Mouse (Mus musculus): Measurements from ENCODE around the gene Gm43518. TPM values are rescaled to one million over a fixed set of nuclear protein-coding genes. Genes with fewer than 3 reads are reported as not detected.

Gm43518 gene
- polyA plus RNA-seq, 1 experiment from 2014 or later = 1.9 TPM

DNA sequence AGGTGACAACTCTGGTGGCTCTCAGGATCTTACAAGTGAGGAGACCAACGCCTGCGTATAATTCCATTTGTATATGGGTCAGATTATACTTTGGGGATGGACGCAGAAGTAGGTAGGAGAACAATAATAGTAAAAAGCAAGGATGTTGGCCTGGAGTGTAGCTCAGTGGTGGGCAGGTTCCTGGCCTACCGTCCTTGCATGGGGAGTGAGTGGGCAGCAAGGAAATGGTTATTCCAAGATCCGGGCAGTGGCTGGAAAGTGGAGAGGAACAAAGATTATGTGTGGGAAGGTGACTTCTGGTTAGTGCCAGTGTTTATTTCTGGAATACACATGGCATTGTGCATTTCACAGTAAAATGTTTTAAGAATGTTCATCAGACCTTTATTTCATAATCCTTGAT lies 8.7 kb downstream of the Gm43518 start:
- peaks cover 4% of the 10 kb centered on the region for H3K4me1 ChIP-seq
- H3K4me3 ChIP-seq = no peak overlapping the region
- H3K36me3 ChIP-seq (ENCODE audit: poor library complexity, severe bottlenecking) = no peaks in the 10 kb centered on the region
- H3K9me3 ChIP-seq (replicated peaks) = no peaks in the 10 kb centered on the region
- no peak for ATAC-seq
- H3K27ac ChIP-seq = no peak overlapping the region
- H3K9ac ChIP-seq = no peak overlapping the region
- H3K4me2 ChIP-seq = no peak overlapping the region
- 89% methylated on average over 5 of the region's 5 CpGs for WGBS
- H3K27me3 ChIP-seq = no peaks in the 10 kb centered on the region

DNA sequence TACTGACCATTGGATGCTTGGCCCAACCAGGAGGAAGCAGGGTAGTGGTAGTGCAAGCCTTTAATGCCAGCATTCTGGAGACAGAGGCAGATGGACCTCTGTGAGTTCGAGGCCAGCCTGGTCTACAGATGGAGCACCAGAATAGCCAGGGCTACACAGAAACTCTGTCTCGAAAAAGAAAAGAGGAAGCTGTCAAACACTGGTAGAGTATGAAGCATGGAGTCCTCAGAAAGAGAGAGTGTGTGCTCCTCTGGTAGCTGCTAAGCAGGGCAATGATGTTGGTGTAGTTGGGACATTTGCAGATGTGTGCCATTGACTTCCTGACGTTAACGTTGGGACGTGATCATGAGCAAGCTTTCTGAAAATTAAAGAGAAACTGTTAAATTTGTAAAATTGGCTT lies 11.3 kb downstream of the Gm43518 start:
- 91% methylated on average over 5 of the region's 5 CpGs for WGBS
- Histone ChIP-seq H3K9ac (no peak overlapping the region), H3K4me2 (no peak overlapping the region), H3K27me3 (no peaks in the 10 kb centered on the region), H3K27ac (no peak overlapping the region), H3K9me3 (replicated peaks) (no peaks in the 10 kb centered on the region), H3K4me1 (no peaks in the 10 kb centered on the region), H3K4me3 (no peak overlapping the region), H3K36me3 (ENCODE audit: poor library complexity, severe bottlenecking) (no peaks in the 10 kb centered on the region)
- ATAC-seq = no peak

DNA sequence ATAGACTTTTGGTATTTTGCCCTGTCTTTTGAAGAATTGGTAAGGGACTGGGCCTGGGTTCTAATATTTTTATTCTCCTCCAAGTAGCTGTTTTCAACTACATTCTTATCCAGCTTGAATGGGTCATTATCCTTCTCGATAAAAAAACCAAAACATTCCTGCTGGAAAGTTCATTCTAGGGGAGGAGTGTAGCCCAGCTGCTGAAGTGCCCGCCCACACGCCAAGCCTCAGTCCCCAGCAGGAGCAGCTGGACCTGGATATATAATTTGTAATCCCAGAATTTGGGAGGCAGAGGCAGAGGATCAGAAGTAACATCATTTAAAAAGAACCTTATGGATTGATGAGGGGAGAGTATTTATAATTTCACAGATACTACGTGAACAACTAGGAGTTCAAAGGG lies 19.3 kb downstream of the Gm43518 start:
- Histone ChIP-seq H3K9me3 (replicated peaks) (no peaks in the 10 kb centered on the region), H3K4me2 (no peak overlapping the region), H3K9ac (no peak overlapping the region), H3K36me3 (ENCODE audit: poor library complexity, severe bottlenecking) (no peaks in the 10 kb centered on the region), H3K4me3 (no peak overlapping the region), H3K27ac (no peak overlapping the region), H3K4me1 (no peaks in the 10 kb centered on the region), H3K27me3 (no peaks in the 10 kb centered on the region)
- ATAC-seq = no peak
- 67% methylated on average over 4 of the region's 4 CpGs for whole genome bisulfite sequencing

DNA sequence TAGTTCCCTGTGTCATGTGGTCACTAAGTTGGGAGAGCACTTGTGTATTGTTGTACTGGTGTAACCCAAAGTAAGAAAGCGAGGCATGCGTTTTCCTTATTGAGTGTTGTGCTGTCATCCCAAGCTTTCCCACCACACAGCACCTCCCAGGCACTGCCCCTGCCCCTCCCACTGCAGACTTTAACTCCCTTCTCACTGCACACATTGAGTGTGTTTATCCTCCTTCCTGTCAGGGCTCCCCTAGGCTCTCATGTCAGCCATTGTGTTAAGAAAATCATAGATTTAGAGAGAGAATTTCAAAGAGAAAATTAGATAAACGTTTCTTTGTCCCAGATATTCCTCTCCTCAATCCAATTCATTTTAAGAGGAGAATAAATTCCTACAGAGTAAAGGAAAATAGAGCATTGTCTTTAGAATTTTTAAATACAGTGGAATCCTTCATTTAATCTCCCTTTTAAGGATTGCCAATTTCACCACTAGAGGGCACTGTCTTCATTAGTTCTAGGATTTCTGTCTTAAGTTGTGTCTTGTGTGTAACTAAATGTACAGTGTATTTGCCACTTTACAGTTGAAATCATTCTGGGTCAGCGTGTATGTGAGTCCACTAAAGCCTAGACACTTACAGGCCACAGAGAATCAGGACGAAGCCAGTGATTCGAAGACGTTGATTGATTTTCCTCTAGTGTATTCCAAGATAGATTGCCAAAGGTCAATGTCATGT lies 20.0 kb downstream of the Gm43518 start:
- Histone ChIP-seq H3K9ac (no peak overlapping the region), H3K27ac (no peak overlapping the region), H3K4me2 (no peak overlapping the region), H3K9me3 (replicated peaks) (no peaks in the 10 kb centered on the region), H3K36me3 (ENCODE audit: poor library complexity, severe bottlenecking) (no peaks in the 10 kb centered on the region), H3K27me3 (no peaks in the 10 kb centered on the region), H3K4me3 (no peak overlapping the region), H3K4me1 (no peaks in the 10 kb centered on the region)
- WGBS = 50% methylated on average over 7 of the region's 7 CpGs
- ATAC-seq = no peak

DNA sequence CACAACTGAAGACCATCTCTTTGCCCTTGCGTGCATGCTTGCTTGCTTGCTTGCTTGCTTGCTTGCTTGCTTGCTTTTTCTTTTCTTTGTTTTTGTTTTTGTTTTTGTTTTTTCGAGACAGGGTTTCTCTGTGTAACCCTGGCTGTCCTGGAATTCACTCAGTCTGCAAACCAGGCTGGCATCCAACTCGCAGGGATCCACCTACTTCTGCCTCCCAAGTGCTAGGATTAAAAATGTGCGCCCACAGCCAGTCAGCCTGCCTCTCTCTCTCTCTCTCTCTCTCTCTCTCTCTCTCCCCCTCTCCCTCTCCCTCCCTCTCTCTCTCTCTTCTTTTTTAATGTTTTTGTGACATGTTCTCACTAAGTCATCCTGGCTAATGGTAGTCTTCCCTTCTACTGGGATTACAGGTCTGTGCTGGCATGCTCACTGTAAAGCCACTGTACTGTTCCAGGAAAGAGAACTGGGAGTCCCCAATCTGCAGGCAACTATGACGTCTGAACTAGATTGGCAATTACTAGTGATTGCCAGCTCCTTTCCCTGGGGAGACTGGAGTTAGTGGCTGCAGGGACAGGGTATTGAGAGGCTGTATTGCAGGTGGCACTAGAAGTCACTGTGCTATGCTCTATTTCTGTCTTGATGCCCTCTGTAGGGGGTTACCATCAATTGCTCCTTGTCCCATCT lies 25.3 kb downstream of the Gm43518 start:
- Histone ChIP-seq H3K9me3 (replicated peaks) (no peaks in the 10 kb centered on the region), H3K4me2 (no peak overlapping the region), H3K27me3 (no peaks in the 10 kb centered on the region), H3K9ac (no peak overlapping the region), H3K4me3 (no peak overlapping the region), H3K27ac (no peak overlapping the region), H3K4me1 (no peaks in the 10 kb centered on the region), H3K36me3 (ENCODE audit: poor library complexity, severe bottlenecking) (no peaks in the 10 kb centered on the region)
- 58% methylated on average over 5 of the region's 5 CpGs for WGBS
- ATAC-seq = no peak

DNA sequence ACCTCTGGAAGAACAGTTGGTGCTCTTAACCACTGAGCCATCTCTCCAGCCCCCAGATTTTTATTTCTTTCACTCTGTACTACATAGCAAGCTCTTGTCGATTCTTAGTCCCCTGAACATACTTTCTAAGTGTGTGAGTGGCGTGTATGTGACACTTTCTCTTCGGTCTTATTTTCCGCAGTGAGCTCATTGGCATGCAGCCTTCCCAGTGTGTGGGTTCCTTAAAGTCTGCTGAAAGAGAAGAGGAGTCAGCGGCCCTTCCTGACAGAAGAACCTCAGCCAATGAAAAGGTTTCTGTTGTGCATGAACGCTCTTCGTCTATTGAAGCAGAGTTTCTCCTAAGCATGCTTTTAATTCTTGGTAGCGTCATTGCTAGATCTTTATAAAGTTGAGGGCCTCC lies 30.0 kb downstream of the Gm43518 start:
- WGBS = 76% methylated on average over 8 of the region's 8 CpGs
- no peaks in the 10 kb centered on the region for H3K4me1 ChIP-seq
- H3K4me2 ChIP-seq = no peak overlapping the region
- no peaks in the 10 kb centered on the region for H3K9me3 ChIP-seq (replicated peaks)
- H3K27ac ChIP-seq = no peak overlapping the region
- no peaks in the 10 kb centered on the region for H3K36me3 ChIP-seq (ENCODE audit: poor library complexity, severe bottlenecking)
- no peak for ATAC-seq
- no peak overlapping the region for H3K9ac ChIP-seq
- H3K4me3 ChIP-seq = no peak overlapping the region
- no peaks in the 10 kb centered on the region for H3K27me3 ChIP-seq

DNA sequence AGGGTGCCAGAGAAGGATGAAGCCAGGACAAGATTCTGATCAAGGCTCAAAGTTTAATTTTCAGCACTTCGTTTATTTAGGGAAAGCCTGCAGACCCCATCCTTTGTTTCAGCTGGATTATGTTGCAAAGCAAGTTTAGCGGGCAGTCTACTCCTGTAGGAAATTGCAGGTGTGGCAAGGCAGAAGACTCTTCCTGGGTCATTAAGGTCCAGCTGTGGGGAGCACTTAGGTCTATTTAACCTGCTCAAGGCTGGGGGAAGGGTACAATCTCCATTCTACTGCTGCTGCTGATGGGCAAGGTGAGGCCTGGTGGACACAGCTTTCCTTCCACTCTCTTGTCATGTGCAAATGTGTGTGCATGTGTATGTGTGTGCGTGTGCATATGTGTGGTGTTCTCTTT lies 31.8 kb downstream of the Gm43518 start:
- Histone ChIP-seq H3K9me3 (replicated peaks) (no peaks in the 10 kb centered on the region), H3K4me1 (no peaks in the 10 kb centered on the region), H3K4me3 (no peak overlapping the region), H3K27ac (no peak overlapping the region), H3K36me3 (ENCODE audit: poor library complexity, severe bottlenecking) (no peaks in the 10 kb centered on the region), H3K9ac (no peak overlapping the region), H3K27me3 (no peaks in the 10 kb centered on the region), H3K4me2 (no peak overlapping the region)
- ATAC-seq = no peak
- WGBS = 81% methylated on average over 3 of the region's 3 CpGs

DNA sequence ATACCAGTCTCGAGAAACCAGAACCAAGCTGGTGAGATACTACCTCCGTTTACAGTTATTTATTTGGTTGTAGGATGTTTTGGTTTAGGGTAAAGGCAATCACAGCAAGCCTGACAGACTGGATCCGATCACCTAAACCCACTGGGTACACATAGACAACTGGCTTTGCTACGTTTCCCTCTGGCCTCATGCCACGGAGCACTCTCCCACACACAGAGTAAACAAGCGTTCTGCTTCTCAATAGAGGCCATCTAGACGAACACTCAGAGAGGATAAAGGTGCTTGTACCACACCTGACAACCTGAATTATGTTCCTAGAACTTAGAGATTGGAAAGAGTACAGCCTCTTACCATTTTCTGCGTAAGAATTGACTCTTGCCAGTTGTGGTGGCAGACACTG lies 32.9 kb downstream of the Gm43518 start:
- H3K4me3 ChIP-seq = no peak overlapping the region
- ATAC-seq = no peak
- H3K27me3 ChIP-seq = no peaks in the 10 kb centered on the region
- H3K4me2 ChIP-seq = no peak overlapping the region
- no peaks in the 10 kb centered on the region for H3K36me3 ChIP-seq (ENCODE audit: poor library complexity, severe bottlenecking)
- H3K4me1 ChIP-seq = no peaks in the 10 kb centered on the region
- 86% methylated on average over 8 of the region's 8 CpGs for WGBS
- no peaks in the 10 kb centered on the region for H3K9me3 ChIP-seq (replicated peaks)
- no peak overlapping the region for H3K9ac ChIP-seq
- no peak overlapping the region for H3K27ac ChIP-seq

DNA sequence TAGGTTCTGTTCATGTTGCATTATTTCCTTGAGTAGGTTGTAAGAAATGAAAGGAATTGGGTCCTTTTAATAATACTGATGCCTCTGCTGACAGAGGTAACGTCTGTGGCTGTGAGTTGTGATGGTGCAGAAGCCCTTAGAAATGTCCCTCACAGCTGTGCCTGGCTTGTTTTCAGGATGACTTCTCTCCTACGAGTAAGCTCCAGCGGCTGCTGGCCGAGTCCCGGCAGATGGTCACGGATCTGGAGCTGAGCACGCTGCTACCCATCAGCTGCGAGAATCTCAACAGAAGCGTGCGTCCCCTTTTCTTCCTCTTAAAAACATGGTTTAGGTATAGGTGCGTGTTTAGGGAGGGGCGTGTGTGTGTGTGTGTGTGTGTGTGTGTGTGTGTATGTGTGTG lies 33.8 kb downstream of the Gm43518 start:
- H3K27ac ChIP-seq = no peak overlapping the region
- H3K36me3 ChIP-seq (ENCODE audit: poor library complexity, severe bottlenecking) = no peaks in the 10 kb centered on the region
- H3K4me2 ChIP-seq = no peak overlapping the region
- WGBS = 82% methylated on average over 12 of the region's 12 CpGs
- no peak overlapping the region for H3K9ac ChIP-seq
- ATAC-seq = no peak
- no peaks in the 10 kb centered on the region for H3K27me3 ChIP-seq
- H3K9me3 ChIP-seq (replicated peaks) = no peaks in the 10 kb centered on the region
- H3K4me3 ChIP-seq = no peak overlapping the region
- no peaks in the 10 kb centered on the region for H3K4me1 ChIP-seq

DNA sequence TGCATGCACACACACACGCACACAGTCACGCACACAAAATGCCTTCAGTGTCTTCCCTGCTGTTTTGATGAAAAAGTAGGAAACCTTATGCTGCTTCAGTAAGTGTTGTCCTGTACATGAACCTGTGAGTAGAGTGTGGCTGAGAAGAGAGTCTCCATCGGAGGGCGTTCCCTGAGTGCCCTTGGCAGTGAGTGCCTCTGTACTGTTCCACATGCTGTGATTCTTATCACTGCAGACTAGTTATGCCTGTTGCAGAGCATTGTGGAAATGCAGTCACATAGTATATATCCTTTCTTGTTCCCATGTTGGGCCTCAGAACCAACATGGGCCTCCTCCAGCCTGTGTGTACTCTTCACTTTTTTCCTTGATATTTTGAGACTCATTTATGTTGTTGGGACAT lies 37.0 kb downstream of the Gm43518 start:
- no peak overlapping the region for H3K4me3 ChIP-seq
- no peaks in the 10 kb centered on the region for H3K4me1 ChIP-seq
- no peak overlapping the region for H3K9ac ChIP-seq
- 97% methylated on average over 4 of the region's 4 CpGs for WGBS
- H3K27me3 ChIP-seq = no peaks in the 10 kb centered on the region
- no peaks in the 10 kb centered on the region for H3K9me3 ChIP-seq (replicated peaks)
- no peak overlapping the region for H3K4me2 ChIP-seq
- H3K36me3 ChIP-seq (ENCODE audit: poor library complexity, severe bottlenecking) = no peaks in the 10 kb centered on the region
- ATAC-seq = no peak
- no peak overlapping the region for H3K27ac ChIP-seq

DNA sequence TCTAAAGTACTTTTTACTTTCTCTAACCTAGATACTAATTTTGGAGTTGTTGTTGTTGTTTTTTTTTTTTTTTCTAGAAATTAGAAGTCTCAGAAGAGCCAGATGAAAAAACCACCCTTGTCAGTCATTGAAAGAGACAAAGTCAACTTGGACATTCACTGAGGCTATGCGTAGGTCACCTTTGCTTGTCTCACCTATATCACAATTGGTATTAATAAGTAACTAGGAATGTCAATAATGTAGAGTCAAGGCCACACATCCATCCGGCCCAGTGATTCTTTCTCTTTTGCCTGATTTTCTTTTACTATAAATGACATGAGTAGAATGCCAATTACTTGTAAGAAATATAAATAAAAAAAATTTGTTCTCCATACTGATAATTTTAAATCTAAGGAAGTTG lies 39.5 kb downstream of the Gm43518 start:
- Histone ChIP-seq H3K9me3 (replicated peaks) (no peaks in the 10 kb centered on the region), H3K4me3 (no peak overlapping the region), H3K4me1 (no peaks in the 10 kb centered on the region), H3K36me3 (ENCODE audit: poor library complexity, severe bottlenecking) (no peaks in the 10 kb centered on the region), H3K27me3 (no peaks in the 10 kb centered on the region), H3K9ac (no peak overlapping the region), H3K4me2 (no peak overlapping the region), H3K27ac (no peak overlapping the region)
- ATAC-seq = no peak
- WGBS = 91% methylated on average over 2 of the region's 2 CpGs

DNA sequence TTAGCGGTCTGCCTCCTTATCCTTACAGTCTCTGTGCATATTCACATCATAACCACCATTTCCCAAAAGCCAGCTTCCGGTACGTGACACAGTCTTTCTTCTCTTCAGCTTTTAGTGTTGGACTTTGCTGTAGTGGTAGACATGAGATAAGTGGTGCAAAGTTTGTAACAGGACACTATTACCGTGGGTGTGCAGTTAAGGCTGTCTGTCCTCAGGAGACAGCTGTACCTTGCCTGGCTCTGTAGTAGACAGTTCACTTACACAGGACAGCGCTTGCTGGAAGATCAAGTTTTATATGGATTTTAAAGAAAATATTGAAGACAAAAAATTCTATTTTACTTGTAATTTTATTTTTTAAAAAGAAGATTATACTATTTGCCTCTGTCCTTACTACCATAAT lies 41.2 kb downstream of the Gm43518 start:
- no peaks in the 10 kb centered on the region for H3K36me3 ChIP-seq (ENCODE audit: poor library complexity, severe bottlenecking)
- no peak overlapping the region for H3K27ac ChIP-seq
- no peaks in the 10 kb centered on the region for H3K9me3 ChIP-seq (replicated peaks)
- H3K9ac ChIP-seq = no peak overlapping the region
- WGBS = 84% methylated on average over 5 of the region's 5 CpGs
- no peaks in the 10 kb centered on the region for H3K4me1 ChIP-seq
- H3K27me3 ChIP-seq = no peaks in the 10 kb centered on the region
- no peak overlapping the region for H3K4me2 ChIP-seq
- no peak for ATAC-seq
- H3K4me3 ChIP-seq = no peak overlapping the region

DNA sequence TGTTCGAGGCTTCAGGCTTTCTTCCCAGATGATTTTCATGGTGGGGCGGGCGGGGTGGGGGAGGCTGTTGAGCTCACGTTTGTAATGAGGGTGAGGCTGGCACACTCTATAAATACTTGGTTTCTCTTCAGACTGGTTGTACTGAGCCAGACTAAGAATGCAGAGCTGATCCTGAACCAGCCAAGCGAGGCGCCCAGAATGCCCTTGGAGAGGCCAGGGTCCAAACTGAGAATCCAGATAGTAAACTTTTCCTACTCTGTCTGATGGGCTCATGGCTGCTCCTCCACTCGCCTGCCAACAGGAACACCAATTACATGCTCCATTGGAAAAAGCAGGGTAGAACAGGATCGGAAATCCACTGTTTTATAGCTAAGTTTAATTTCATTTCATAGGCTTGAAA lies 42.0 kb downstream of the Gm43518 start:
- H3K4me3 ChIP-seq = no peak overlapping the region
- H3K4me2 ChIP-seq = no peak overlapping the region
- 71% methylated on average over 8 of the region's 8 CpGs for WGBS
- no peak overlapping the region for H3K9ac ChIP-seq
- ATAC-seq = no peak
- H3K27ac ChIP-seq = no peak overlapping the region
- no peaks in the 10 kb centered on the region for H3K36me3 ChIP-seq (ENCODE audit: poor library complexity, severe bottlenecking)
- H3K9me3 ChIP-seq (replicated peaks) = no peaks in the 10 kb centered on the region
- H3K4me1 ChIP-seq = no peaks in the 10 kb centered on the region
- no peaks in the 10 kb centered on the region for H3K27me3 ChIP-seq
